Mouse (Mus musculus) stomach, postnatal 0 days (tissue): ENCODE measurements around the gene Spire2. TPM values are rescaled to one million over a fixed set of nuclear protein-coding genes. Genes with fewer than 3 reads are reported as not detected.
A peak's percentile ranks its signal among the peaks of the same experiment; 100 is the strongest.
"Not testable (repeated sequence)": the region's sequence is repeated elsewhere in the genome, so short reads cannot be mapped to it uniquely, and the experiment has no call there.

Source experiments
- ATAC-seq: fragments of 200-750 bp; cut with Nextera tagmentation; 2 replicates; pipeline ENCODE4 v1.8.0; 2017; ENCODE audit not compliant: low FRiP score, low TSS enrichment
- DNase-seq: peaks from one replicate; pipeline ENCODE4 v3.0.0-alpha.2; 2016; ENCODE audit warnings: low spot score
- H3K27ac ChIP-seq: fragments of 300-500 bp; sonication (generic); replicated peaks from 2 replicates; pipeline ENCODE4 v1.5.1; 2014; ENCODE audit warnings: mild to moderate bottlenecking, control low read depth
- H3K27me3 ChIP-seq: fragments of 300-500 bp; sonication (generic); 2 replicates; pipeline ENCODE4 v1.6.1; 2014; ENCODE audit warnings: low read length; ENCODE audit not compliant: control insufficient read depth, insufficient read depth
- H3K36me3 ChIP-seq: fragments of 300-500 bp; sonication (generic); 2 replicates; pipeline ENCODE4 v1.6.1; 2014; ENCODE audit warnings: low read length, mixed read lengths; ENCODE audit not compliant: control insufficient read depth, insufficient read depth
- H3K4me1 ChIP-seq: fragments of 300-500 bp; sonication (generic); replicated peaks from 2 replicates; pipeline ENCODE4 v1.6.1; 2014; ENCODE audit warnings: antibody characterized with exemption; ENCODE audit not compliant: control insufficient read depth, insufficient read depth
- H3K4me2 ChIP-seq: fragments of 300-500 bp; sonication (generic); replicated peaks from 2 replicates; pipeline ENCODE4 v1.6.1; 2014; ENCODE audit warnings: low read depth, mild to moderate bottlenecking, control low read depth, moderate library complexity
- H3K4me3 ChIP-seq: fragments of 300-500 bp; sonication (generic); 2 replicates; pipeline ENCODE4 v1.5.1; 2014; ENCODE audit warnings: low read depth, low read length, control low read depth
- H3K9ac ChIP-seq: fragments of 300-500 bp; sonication (generic); 2 replicates; pipeline ENCODE4 v1.6.1; 2014; ENCODE audit warnings: mild to moderate bottlenecking, low read length, control low read depth, mixed read lengths
- H3K9me3 ChIP-seq: fragments of 300-500 bp; sonication (generic); 2 replicates; pipeline ENCODE4 v1.6.1; 2016; ENCODE audit warnings: low read length; ENCODE audit not compliant: control insufficient read depth
- CTCF ChIP-seq: IDR thresholded peaks from 2 replicates; pipeline ENCODE4 v1.5.1; 2016; ENCODE audit warnings: antibody characterized with exemption, low read depth, mild to moderate bottlenecking, moderate library complexity
- EP300 ChIP-seq: optimal IDR thresholded peaks from 2 replicates; pipeline ENCODE3; 2016; ENCODE audit warnings: antibody characterized with exemption
- WGBS: fragments of 180-500 bp; shearing (Covaris S2); extraction: QIAGEN DNeasy Blood & Tissue Kit; methylation state at CpG from one replicate; pipeline ENCODE4 v1.1.7; 2014; 5-methylcytosine and 5-hydroxymethylcytosine counted together
- polyA plus RNA-seq: library from polyadenylated mRNA; unstranded; fragments of >200 nt; fragmentation: Nextera tagmentation; extraction: Ambion mirVana; gene quantifications from 2 replicates; pipeline ENCODE4 v1.2.1, GENCODE M21; 2015

Gene Spire2
- 12.4 and 13.1 TPM in 2 replicates for polyA plus RNA-seq

DNA sequence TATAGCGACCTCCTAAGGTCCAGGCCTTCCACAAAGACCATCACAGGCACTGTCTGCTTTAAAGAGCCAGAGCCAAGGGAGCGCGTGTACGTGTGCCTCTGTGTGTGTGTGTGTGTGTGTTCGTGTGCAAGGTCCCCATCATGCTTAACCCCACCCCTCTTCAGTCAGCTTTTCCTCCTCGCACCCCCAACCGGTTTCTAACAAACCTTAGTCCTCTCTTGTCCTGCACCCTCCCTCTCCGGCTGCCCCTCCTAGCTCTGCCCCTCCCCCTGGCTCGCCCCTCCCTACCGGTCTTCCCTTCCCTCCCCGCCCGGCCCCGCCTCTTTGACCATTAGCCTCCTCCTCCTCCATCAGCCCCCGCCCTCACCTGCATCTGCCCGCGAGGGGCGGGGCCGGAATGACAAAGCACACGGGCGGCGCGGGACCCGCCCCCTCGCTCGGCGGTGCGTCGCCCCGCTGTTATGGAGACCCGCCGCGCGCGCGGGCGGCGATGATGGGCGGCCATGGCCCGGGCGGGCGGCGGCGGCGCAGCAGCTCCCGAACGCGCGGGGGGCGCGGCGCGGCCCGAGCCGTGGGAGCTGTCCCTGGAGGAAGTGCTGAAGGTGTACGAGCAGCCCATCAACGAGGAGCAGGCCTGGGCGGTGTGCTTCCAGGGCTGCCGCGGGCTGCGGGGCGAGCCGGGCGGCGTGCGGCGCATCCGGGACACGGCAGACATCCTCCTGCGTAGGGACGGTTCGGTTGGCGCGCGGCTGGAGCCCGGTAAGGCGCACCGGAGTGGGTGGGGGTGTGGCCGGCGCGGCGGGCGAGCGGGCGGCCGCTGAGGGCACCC lies at the start of gene Spire2:
TSS of gene Spire2 (plus strand) at position 452 of the 829 bp plus-strand sequence.
- Histone ChIP-seq H3K27me3 (no peaks in the 10 kb centered on the region), H3K36me3 (no peaks in the 10 kb centered on the region), H3K4me3 (peak within 1 kb of the TSS; percentile 52), H3K27ac (peak within 1 kb of the TSS; percentile 71), H3K4me1 (no peaks in the 10 kb centered on the region), H3K9ac (peak within 1 kb of the TSS; percentile 48), H3K9me3 (no peaks in the 10 kb centered on the region), H3K4me2 (peak within 1 kb of the TSS; percentile 77)
- DNase-seq (peak; percentile 92), ATAC-seq (peak; percentile 78)
- WGBS: under 1% methylated on average over 73 of the region's 85 CpGs
- TF ChIP-seq EP300 (no peak), CTCF (no peak)

- 95% methylated on average over 5 of the region's 6 CpGs for WGBS
- not testable (repeated sequence) for ATAC-seq
These were observed 49.5 kb upstream of the Spire2 start for GRCm38 (mm10) chr8:123282994-123283393.

GRCm38 (mm10) chr8:123283991-123284390 lies 48.5 kb upstream of the Spire2 start:
- H3K27ac ChIP-seq: no peak overlapping the region
- H3K27me3 ChIP-seq: no peaks in the 10 kb centered on the region
- no peaks in the 10 kb centered on the region for H3K9me3 ChIP-seq
- H3K36me3 ChIP-seq: no peaks in the 10 kb centered on the region
- no peak overlapping the region for H3K4me2 ChIP-seq
- no peaks in the 10 kb centered on the region for H3K4me1 ChIP-seq
- ATAC-seq (0 out of 2 replicates have a peak, but pooled peaks have one; percentile 35), DNase-seq (peak; percentile 30)
- WGBS: 84% methylated on average over 7 of the region's 7 CpGs
- H3K4me3 ChIP-seq: no peak overlapping the region
- TF ChIP-seq EP300 (no peak), CTCF (no peak)
- H3K9ac ChIP-seq: no peak overlapping the region

More at GRCm38 (mm10) chr8:123282994-123283393, 49.5 kb upstream of the Spire2 start:
- not testable (repeated sequence) for H3K9ac ChIP-seq, DNase-seq, H3K36me3 ChIP-seq, H3K9me3 ChIP-seq, H3K4me1 ChIP-seq, H3K27ac ChIP-seq, H3K27me3 ChIP-seq, H3K4me2 ChIP-seq, H3K4me3 ChIP-seq

DNA sequence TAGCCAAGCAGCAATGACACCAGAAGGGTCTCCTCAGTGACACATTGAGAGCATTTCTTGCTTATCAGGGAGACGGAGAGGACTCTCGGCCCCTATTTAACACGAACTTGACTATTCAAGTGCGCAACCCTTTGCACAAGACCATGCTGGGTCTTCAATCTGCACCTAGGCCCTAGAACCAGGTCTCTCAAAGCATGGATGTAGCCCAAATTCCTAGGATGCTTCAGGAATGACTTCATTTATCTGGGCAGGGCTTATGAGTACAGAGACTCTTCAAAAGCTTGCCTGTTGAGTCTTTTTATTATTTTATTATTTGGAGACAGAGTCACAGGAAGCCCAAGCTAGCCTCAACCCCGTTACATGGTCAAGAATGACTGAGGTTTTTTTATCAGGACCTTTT lies 48.0 kb upstream of the Spire2 start:
- Histone ChIP-seq H3K36me3 (no peaks in the 10 kb centered on the region), H3K4me3 (no peak overlapping the region), H3K27me3 (no peaks in the 10 kb centered on the region), H3K4me1 (no peaks in the 10 kb centered on the region), H3K27ac (no peak overlapping the region), H3K4me2 (no peak overlapping the region), H3K9me3 (no peaks in the 10 kb centered on the region), H3K9ac (no peak overlapping the region)
- DNase-seq (no peak), ATAC-seq (no peak)
- TF ChIP-seq EP300: no peak
- no peak for TF ChIP-seq CTCF
- WGBS: 86% methylated on average over 5 of the region's 5 CpGs

DNA sequence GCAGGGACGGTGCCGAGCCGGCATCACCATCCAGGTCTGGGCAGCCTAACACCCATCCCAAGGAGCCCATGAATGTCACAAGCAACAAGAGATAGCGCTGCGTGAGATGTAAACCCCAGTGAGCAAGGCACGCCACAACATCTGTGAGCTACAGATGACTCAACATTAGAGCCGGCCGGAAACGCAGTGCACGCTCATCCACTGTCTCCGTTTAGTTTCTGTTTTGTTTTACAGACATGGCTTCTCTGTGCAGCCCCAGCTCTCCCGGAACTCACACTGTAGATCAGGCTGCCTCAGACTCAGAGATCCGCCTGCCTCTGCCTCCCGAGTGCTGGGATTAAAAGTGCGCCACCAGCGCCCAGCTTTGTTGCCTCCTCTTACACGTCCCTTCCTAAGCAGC lies 45.2 kb upstream of the Spire2 start:
- DNase-seq (no peak), ATAC-seq (no peak)
- Histone ChIP-seq H3K4me2 (no peak overlapping the region), H3K36me3 (no peaks in the 10 kb centered on the region), H3K4me1 (no peaks in the 10 kb centered on the region), H3K27me3 (no peaks in the 10 kb centered on the region), H3K4me3 (no peak overlapping the region), H3K9me3 (no peaks in the 10 kb centered on the region), H3K27ac (no peak overlapping the region), H3K9ac (no peak overlapping the region)
- TF ChIP-seq CTCF (no peak), EP300 (no peak)
- 97% methylated on average over 17 of the region's 17 CpGs for WGBS

DNA sequence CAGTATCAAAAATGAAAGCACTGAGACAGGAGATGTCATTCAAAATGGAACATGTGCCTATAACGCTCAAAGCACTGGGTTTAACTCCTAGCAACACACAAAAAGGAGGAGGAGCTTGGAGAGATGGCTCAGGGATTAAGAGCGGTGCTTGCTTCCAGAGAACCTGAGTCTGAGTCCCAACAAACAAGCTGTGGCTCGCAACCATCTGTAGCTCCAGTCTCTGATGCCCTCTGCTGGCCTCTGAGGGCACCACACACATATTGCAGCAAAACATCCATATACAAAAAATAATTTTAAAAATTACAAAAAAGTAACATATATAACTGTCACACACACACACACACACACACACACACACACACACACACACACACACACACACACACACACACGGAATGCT lies 42.3 kb upstream of the Spire2 start:
- Histone ChIP-seq H3K4me3 (no peak overlapping the region), H3K27me3 (no peaks in the 10 kb centered on the region), H3K4me1 (no peaks in the 10 kb centered on the region), H3K4me2 (no peak overlapping the region), H3K36me3 (no peaks in the 10 kb centered on the region), H3K9me3 (no peaks in the 10 kb centered on the region), H3K27ac (no peak overlapping the region), H3K9ac (no peak overlapping the region)
- DNase-seq (peak; percentile 45), ATAC-seq (no peak)
- TF ChIP-seq CTCF: peak; percentile 75
- TF ChIP-seq EP300: no peak
- 70% methylated on average over 4 of the region's 4 CpGs for WGBS
